Comparison of ENCODE assay signal across 13 mouse cellular contexts in the genomic region with DNA sequence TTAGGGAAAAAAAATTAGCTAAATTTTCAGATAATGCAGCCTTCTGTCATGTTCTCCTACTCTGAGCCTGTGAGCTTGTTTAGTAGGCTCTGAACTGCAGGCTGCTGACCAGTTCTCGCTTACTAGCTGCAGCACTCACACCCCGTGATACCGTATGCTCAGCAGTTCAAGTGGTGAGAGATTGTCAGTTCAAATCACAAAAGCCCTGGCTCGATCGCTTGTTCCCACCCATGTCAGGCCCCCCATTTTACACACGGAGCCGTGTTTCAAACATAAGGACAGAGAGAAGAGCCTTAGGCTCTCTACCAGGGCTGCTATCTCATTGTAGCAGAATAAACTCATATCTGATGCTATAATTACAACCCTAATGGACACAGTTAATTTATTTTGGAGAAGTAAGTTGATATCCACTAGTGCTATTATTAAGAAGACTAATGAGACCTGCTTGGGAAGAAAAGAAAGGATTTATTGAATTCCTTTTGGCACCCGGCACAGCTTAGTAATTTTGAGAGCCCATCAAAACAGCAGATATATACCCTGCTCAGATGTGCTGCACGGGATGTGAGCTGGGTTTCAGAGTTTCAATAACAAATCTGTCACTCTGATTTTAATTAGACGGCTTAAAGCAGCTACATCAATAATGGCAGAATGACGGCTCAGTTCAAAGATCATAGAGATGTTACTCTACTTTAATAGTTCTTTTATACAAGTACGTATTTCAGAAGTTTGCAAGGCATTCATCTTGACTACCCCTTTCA.
DNase-seq lines count a peak whose midpoint lies in the region; ATAC-seq and TF ChIP-seq lines count a peak whose summit lies in the region.
"Had no signal": no experiment of that assay in that cellular context is flagged by ENCODE, and none has a peak within 500 bp of the region (broad histone marks: within the 10 kb centered on the region; RNA-seq: fewer than 3 reads in every experiment).

No protein-coding gene starts in this region.

- no peaks in the 10 kb centered on the region for H3K9me3 ChIP-seq in hindbrain, embryonic 13.5 days
- H3K9me3 ChIP-seq in midbrain, embryonic 11.5 days (ENCODE audit: control insufficient read depth, low read length), result no peaks in the 10 kb centered on the region
- H3K9me3 ChIP-seq: embryonic facial prominence, embryonic 15.5 days; liver, embryonic 13.5 days had no signal

- no peaks in the 10 kb centered on the region for H3K79me2 ChIP-seq in heart, adult 2 months (replicated peaks; ENCODE audit: control insufficient read depth, insufficient read depth, low read length)

- WGBS in heart, adult 2 months, result 68% methylated on average over 12 of the region's 12 CpGs
- 30% methylated on average over 12 of the region's 12 CpGs for WGBS in hindbrain, embryonic 13.5 days
- WGBS in midbrain, embryonic 11.5 days, result 49% methylated on average over 12 of the region's 12 CpGs

- H3K27ac ChIP-seq in heart, adult 2 months, result no peak overlapping the region
- H3K27ac ChIP-seq in hindbrain, embryonic 13.5 days, result peak overlapping the region; percentile 46
- H3K27ac ChIP-seq in midbrain, embryonic 11.5 days (ENCODE audit: low read depth, low read length), result no peak overlapping the region
- H3K27ac ChIP-seq: embryonic facial prominence, embryonic 15.5 days; liver, embryonic 13.5 days had no signal

- TF ChIP-seq EP300 in heart, adult 2 months (IDR thresholded peaks at IDR 0.05; ENCODE audit: insufficient read depth, low read depth, low read length), result no peak

- no peak for TF ChIP-seq POLR2A in heart, adult 2 months (IDR thresholded peaks at IDR 0.05; ENCODE audit: insufficient read depth, low read depth, low read length)

- no peaks in the 10 kb centered on the region for H3K36me3 ChIP-seq in heart, adult 2 months (ENCODE audit: control insufficient read depth, insufficient read depth, low read length)
- H3K36me3 ChIP-seq in hindbrain, embryonic 13.5 days, result no peaks in the 10 kb centered on the region
- H3K36me3 ChIP-seq in midbrain, embryonic 11.5 days (ENCODE audit: control insufficient read depth, insufficient read depth, low read length), result no peaks in the 10 kb centered on the region
- H3K36me3 ChIP-seq: embryonic facial prominence, embryonic 15.5 days; liver, embryonic 13.5 days had no signal

- H3K9ac ChIP-seq in heart, adult 2 months (ENCODE audit: low read depth, low read length), result no peak overlapping the region
- H3K9ac ChIP-seq in hindbrain, embryonic 13.5 days, result no peak overlapping the region
- no peak overlapping the region for H3K9ac ChIP-seq in midbrain, embryonic 11.5 days (ENCODE audit: low read length)
- H3K9ac ChIP-seq: embryonic facial prominence, embryonic 15.5 days; liver, embryonic 13.5 days had no signal

- H3K4me3 ChIP-seq in heart, adult 2 months, result no peak overlapping the region
- no peak overlapping the region for H3K4me3 ChIP-seq in hindbrain, embryonic 13.5 days
- H3K4me3 ChIP-seq in midbrain, embryonic 11.5 days (ENCODE audit: low read depth, low read length), result no peak overlapping the region
- H3K4me3 ChIP-seq: embryonic facial prominence, embryonic 15.5 days; liver, embryonic 13.5 days had no signal

- peak; percentile 85 for DNase-seq in heart, adult 11 months
- DNase-seq in heart, adult 2 months, result no peak
- peak; percentile 36 for DNase-seq in embryo, embryonic 11 days
- DNase-seq in midbrain, embryonic 11.5 days (ENCODE audit: low spot score, missing footprints), result no peak
- no peak for DNase-seq in frontal cortex, postnatal 10 days (ENCODE audit: low spot score in 2 of 2)
- DNase-seq in spleen, postnatal 4 days (ENCODE audit: low spot score in 2 of 2), result no peak
- DNase-seq in urinary bladder, adult 2 months (ENCODE audit: low spot score), result no peak
- DNase-seq: B cell, adult 2 months; liver, embryonic 13.5 days had no signal

- TF ChIP-seq CTCF in heart, adult 2 months (IDR thresholded peaks at IDR 0.05), result no peak

- intact Hi-C loops in heart, adult 2 months (cut with DNase I), result no loop called here

- H3K4me1 ChIP-seq in heart, adult 2 months (ENCODE audit: control insufficient read depth, insufficient read depth, low read length), result no peaks in the 10 kb centered on the region
- H3K4me1 ChIP-seq in hindbrain, embryonic 13.5 days (replicated peaks), result peaks cover 15% of the 10 kb centered on the region
- peaks cover 7% of the 10 kb centered on the region for H3K4me1 ChIP-seq in midbrain, embryonic 11.5 days (ENCODE audit: control insufficient read depth, insufficient read depth, low read length)
- H3K4me1 ChIP-seq: liver, embryonic 13.5 days had no signal

- ATAC-seq in hindbrain, embryonic 13.5 days (ENCODE audit: low FRiP score), result peak; percentile 69
- ATAC-seq in midbrain, embryonic 11.5 days (ENCODE audit: low FRiP score), result peak; percentile 33; the same call in 1 of the 2 replicates
- ATAC-seq: Patski had no signal

- H3K4me2 ChIP-seq in hindbrain, embryonic 13.5 days, result peak overlapping the region; percentile 11; the same call in 1 of the 2 replicates
- no peak overlapping the region for H3K4me2 ChIP-seq in midbrain, embryonic 11.5 days
- H3K4me2 ChIP-seq: embryonic facial prominence, embryonic 15.5 days; heart, embryonic 11.5 days; liver, embryonic 13.5 days had no signal

- no peaks in the 10 kb centered on the region for H3K27me3 ChIP-seq in heart, adult 2 months (ENCODE audit: control insufficient read depth, insufficient read depth, low read length)
- no peaks in the 10 kb centered on the region for H3K27me3 ChIP-seq in hindbrain, embryonic 13.5 days
- H3K27me3 ChIP-seq in midbrain, embryonic 11.5 days (ENCODE audit: control insufficient read depth, insufficient read depth, low read length), result no peaks in the 10 kb centered on the region
- H3K27me3 ChIP-seq: embryonic facial prominence, embryonic 15.5 days; liver, embryonic 13.5 days; Patski had no signal

Comparison
In these comparisons a context has a peak if more than half of its experiments do, and no peak if none do; other contexts are left out.
1. DNase-seq: peak in heart, adult 11 months (single experiment) and embryo, embryonic 11 days (single experiment); none in heart, adult 2 months (0 of 2), midbrain, embryonic 11.5 days (single experiment), frontal cortex, postnatal 10 days (0 of 2), spleen, postnatal 4 days (0 of 2) and urinary bladder, adult 2 months (single experiment).